Mouse (Mus musculus): ENCODE data around the gene Nfasc. TPM values are rescaled to one million over a fixed set of nuclear protein-coding genes. Genes with fewer than 3 reads are reported as not detected.

Nfasc gene
- polyA plus RNA-seq, 1 experiment, result 2.0 TPM

GRCm38 (mm10) chr1:132721266-132721665 lies 20.3 kb downstream of the Nfasc start:
- Histone ChIP-seq H3K4me1 (replicated peaks; ENCODE audit: control insufficient read depth, insufficient read depth, low read length) (no peaks in the 10 kb centered on the region), H3K27ac (ENCODE audit: control insufficient read depth, insufficient read depth, low read length) (no peak overlapping the region), H3K36me3 (ENCODE audit: control insufficient read depth, insufficient read depth, low read length) (no peaks in the 10 kb centered on the region), H3K27me3 (ENCODE audit: control insufficient read depth, insufficient read depth, low read length) (no peaks in the 10 kb centered on the region), H3K4me3 (ENCODE audit: control insufficient read depth, insufficient read depth, low read length) (no peak overlapping the region)
- no peak for TF ChIP-seq POLR2A (IDR thresholded peaks at IDR 0.05; ENCODE audit: control insufficient read depth, extremely low read depth, insufficient read depth, low read length, poor library complexity)
- no peak for TF ChIP-seq CTCF (IDR thresholded peaks at IDR 0.05; ENCODE audit: borderline replicate concordance, control insufficient read depth, extremely low read depth, insufficient read depth, low read length, poor library complexity)
- WGBS, result 81% methylated on average over 3 of the region's 3 CpGs
- no peak for DNase-seq

GRCm38 (mm10) chr1:132718225-132718624 lies 23.4 kb downstream of the Nfasc start:
- Histone ChIP-seq H3K36me3 (ENCODE audit: control insufficient read depth, insufficient read depth, low read length) (no peaks in the 10 kb centered on the region), H3K4me1 (replicated peaks; ENCODE audit: control insufficient read depth, insufficient read depth, low read length) (no peaks in the 10 kb centered on the region), H3K27me3 (ENCODE audit: control insufficient read depth, insufficient read depth, low read length) (no peaks in the 10 kb centered on the region), H3K4me3 (ENCODE audit: control insufficient read depth, insufficient read depth, low read length) (no peak overlapping the region), H3K27ac (ENCODE audit: control insufficient read depth, insufficient read depth, low read length) (no peak overlapping the region)
- WGBS, result 76% methylated on average over 5 of the region's 5 CpGs
- TF ChIP-seq POLR2A (IDR thresholded peaks at IDR 0.05; ENCODE audit: control insufficient read depth, extremely low read depth, insufficient read depth, low read length, poor library complexity), result no peak
- TF ChIP-seq CTCF (IDR thresholded peaks at IDR 0.05; ENCODE audit: borderline replicate concordance, control insufficient read depth, extremely low read depth, insufficient read depth, low read length, poor library complexity), result no peak
- DNase-seq, result no peak

GRCm38 (mm10) chr1:132715044-132715443 lies 26.6 kb downstream of the Nfasc start:
- Histone ChIP-seq H3K27me3 (ENCODE audit: control insufficient read depth, insufficient read depth, low read length) (no peaks in the 10 kb centered on the region), H3K27ac (ENCODE audit: control insufficient read depth, insufficient read depth, low read length) (no peak overlapping the region), H3K4me1 (replicated peaks; ENCODE audit: control insufficient read depth, insufficient read depth, low read length) (no peaks in the 10 kb centered on the region), H3K4me3 (ENCODE audit: control insufficient read depth, insufficient read depth, low read length) (no peak overlapping the region), H3K36me3 (ENCODE audit: control insufficient read depth, insufficient read depth, low read length) (no peaks in the 10 kb centered on the region)
- DNase-seq, result no peak
- WGBS, result 94% methylated on average over 9 of the region's 9 CpGs
- TF ChIP-seq POLR2A (IDR thresholded peaks at IDR 0.05; ENCODE audit: control insufficient read depth, extremely low read depth, insufficient read depth, low read length, poor library complexity) (no peak), CTCF (IDR thresholded peaks at IDR 0.05; ENCODE audit: borderline replicate concordance, control insufficient read depth, extremely low read depth, insufficient read depth, low read length, poor library complexity) (no peak)

- Histone ChIP-seq H3K4me3 (ENCODE audit: control insufficient read depth, insufficient read depth, low read length) (no peak overlapping the region), H3K27ac (ENCODE audit: control insufficient read depth, insufficient read depth, low read length) (no peak overlapping the region), H3K27me3 (ENCODE audit: control insufficient read depth, insufficient read depth, low read length) (no peaks in the 10 kb centered on the region), H3K4me1 (replicated peaks; ENCODE audit: control insufficient read depth, insufficient read depth, low read length) (no peaks in the 10 kb centered on the region), H3K36me3 (ENCODE audit: control insufficient read depth, insufficient read depth, low read length) (no peaks in the 10 kb centered on the region)
- WGBS, result 84% methylated on average over 5 of the region's 5 CpGs
- DNase-seq, result no peak
- no peak for TF ChIP-seq POLR2A (IDR thresholded peaks at IDR 0.05; ENCODE audit: control insufficient read depth, extremely low read depth, insufficient read depth, low read length, poor library complexity)
- no peak for TF ChIP-seq CTCF (IDR thresholded peaks at IDR 0.05; ENCODE audit: borderline replicate concordance, control insufficient read depth, extremely low read depth, insufficient read depth, low read length, poor library complexity)
Measured at GRCm38 (mm10) chr1:132709419-132709818, 32.2 kb downstream of the Nfasc start.

DNA sequence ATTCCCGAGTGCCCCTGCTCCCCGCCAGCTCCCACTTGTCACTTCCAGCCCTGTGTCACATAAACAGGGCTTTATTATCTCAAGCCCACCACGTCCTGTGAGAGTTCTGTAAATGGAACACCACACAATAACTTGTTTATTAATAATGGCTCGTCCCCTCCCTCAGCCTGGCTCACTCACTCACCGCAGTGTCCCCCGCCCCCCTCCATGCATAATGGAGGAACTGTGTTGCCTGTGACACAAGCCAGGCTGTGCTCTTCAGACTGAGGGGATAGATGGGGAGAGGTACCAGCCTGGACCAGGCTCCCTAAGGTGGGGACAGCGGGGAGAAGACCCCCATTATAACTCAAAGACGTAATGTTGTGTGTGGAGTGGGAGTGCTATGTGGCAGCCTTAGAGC lies 34.3 kb downstream of the Nfasc start:
- 69% methylated on average over 8 of the region's 8 CpGs for WGBS

GRCm38 (mm10) chr1:132703467-132703866 lies 38.1 kb downstream of the Nfasc start:
- WGBS, result 52% methylated on average over 5 of the region's 5 CpGs
- no peaks in the 10 kb centered on the region for H3K4me1 ChIP-seq (replicated peaks; ENCODE audit: control insufficient read depth, insufficient read depth, low read length)
- no peak for DNase-seq
- no peaks in the 10 kb centered on the region for H3K36me3 ChIP-seq (ENCODE audit: control insufficient read depth, insufficient read depth, low read length)
- TF ChIP-seq CTCF (IDR thresholded peaks at IDR 0.05; ENCODE audit: borderline replicate concordance, control insufficient read depth, extremely low read depth, insufficient read depth, low read length, poor library complexity) (no peak), POLR2A (IDR thresholded peaks at IDR 0.05; ENCODE audit: control insufficient read depth, extremely low read depth, insufficient read depth, low read length, poor library complexity) (no peak)
- no peak overlapping the region for H3K4me3 ChIP-seq (ENCODE audit: control insufficient read depth, insufficient read depth, low read length)
- H3K27ac ChIP-seq (ENCODE audit: control insufficient read depth, insufficient read depth, low read length), result no peak overlapping the region
- H3K27me3 ChIP-seq (ENCODE audit: control insufficient read depth, insufficient read depth, low read length), result no peaks in the 10 kb centered on the region

More for the DNA sequence above, 34.3 kb downstream of the Nfasc start:
- DNase-seq, result no peak
- H3K36me3 ChIP-seq (ENCODE audit: control insufficient read depth, insufficient read depth, low read length), result no peaks in the 10 kb centered on the region
- no peak overlapping the region for H3K4me3 ChIP-seq (ENCODE audit: control insufficient read depth, insufficient read depth, low read length)
- TF ChIP-seq CTCF (IDR thresholded peaks at IDR 0.05; ENCODE audit: borderline replicate concordance, control insufficient read depth, extremely low read depth, insufficient read depth, low read length, poor library complexity) (no peak), POLR2A (IDR thresholded peaks at IDR 0.05; ENCODE audit: control insufficient read depth, extremely low read depth, insufficient read depth, low read length, poor library complexity) (no peak)
- no peaks in the 10 kb centered on the region for H3K27me3 ChIP-seq (ENCODE audit: control insufficient read depth, insufficient read depth, low read length)
- no peaks in the 10 kb centered on the region for H3K4me1 ChIP-seq (replicated peaks; ENCODE audit: control insufficient read depth, insufficient read depth, low read length)
- H3K27ac ChIP-seq (ENCODE audit: control insufficient read depth, insufficient read depth, low read length), result no peak overlapping the region

DNA sequence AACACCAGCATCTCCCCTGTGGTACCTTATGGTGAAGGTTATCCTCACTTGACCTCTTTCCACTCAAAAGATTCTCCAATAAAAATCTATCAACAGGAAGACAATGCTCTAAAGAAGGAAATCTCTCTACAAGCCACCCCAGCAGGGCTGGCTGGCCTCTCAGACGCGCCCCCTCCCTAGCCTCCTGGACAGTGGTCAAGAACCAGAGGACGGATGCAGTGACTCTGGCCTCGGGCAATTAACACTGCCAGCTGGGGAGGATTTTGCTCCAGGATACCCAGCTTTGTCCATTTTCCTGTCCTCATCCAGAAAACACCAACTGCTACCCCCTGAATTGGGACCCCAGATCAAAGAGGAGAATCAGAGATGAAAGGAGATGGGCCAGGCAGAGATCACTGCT lies 44.7 kb downstream of the Nfasc start:
- Histone ChIP-seq H3K27ac (ENCODE audit: control insufficient read depth, insufficient read depth, low read length) (no peak overlapping the region), H3K36me3 (ENCODE audit: control insufficient read depth, insufficient read depth, low read length) (no peaks in the 10 kb centered on the region), H3K4me3 (ENCODE audit: control insufficient read depth, insufficient read depth, low read length) (no peak overlapping the region), H3K4me1 (replicated peaks; ENCODE audit: control insufficient read depth, insufficient read depth, low read length) (no peaks in the 10 kb centered on the region), H3K27me3 (ENCODE audit: control insufficient read depth, insufficient read depth, low read length) (no peaks in the 10 kb centered on the region)
- DNase-seq, result no peak
- TF ChIP-seq CTCF (IDR thresholded peaks at IDR 0.05; ENCODE audit: borderline replicate concordance, control insufficient read depth, extremely low read depth, insufficient read depth, low read length, poor library complexity), result no peak
- TF ChIP-seq POLR2A (IDR thresholded peaks at IDR 0.05; ENCODE audit: control insufficient read depth, extremely low read depth, insufficient read depth, low read length, poor library complexity), result no peak
- 89% methylated on average over 4 of the region's 4 CpGs for WGBS

Measured in thymus, adult 2 months (tissue).